Mouse (Mus musculus): ENCODE measurements around the gene Elf3.
"Not testable (repeated sequence)": the region's sequence is repeated elsewhere in the genome, so short reads cannot be mapped to it uniquely, and the experiment has no call there.

The Elf3 gene

GRCm38 (mm10) chr1:135258380-135259127, at the start of gene Elf3:
Elf3 (minus strand) TSS chr1:135258568.
- DNase-seq (ENCODE audit: low spot score in 2 of 2), result no peak

GRCm38 (mm10) chr1:135290908-135291307, 32.5 kb upstream of the Elf3 start:
- no peak for DNase-seq (ENCODE audit: low spot score in 2 of 2)

- DNase-seq (ENCODE audit: low spot score in 2 of 2), result no peak
These were observed 27.9 kb upstream of the Elf3 start for GRCm38 (mm10) chr1:135286311-135286710.

GRCm38 (mm10) chr1:135283826-135284291, 25.5 kb upstream of the Elf3 start, which contains the start of gene Rnpep:
Rnpep (minus strand) TSS chr1:135284084.
- DNase-seq (ENCODE audit: low spot score in 2 of 2), result peak; percentile 74 to 82

- DNase-seq (ENCODE audit: low spot score in 2 of 2), result no peak
These were observed 25.0 kb upstream of the Elf3 start for GRCm38 (mm10) chr1:135283287-135283825.

GRCm38 (mm10) chr1:135282536-135283286, 24.3 kb upstream of the Elf3 start:
- no peak for DNase-seq (ENCODE audit: low spot score in 2 of 2)

- DNase-seq (ENCODE audit: low spot score in 2 of 2), result no peak
These were observed 23.5 kb upstream of the Elf3 start for GRCm38 (mm10) chr1:135281841-135282240.

- DNase-seq (ENCODE audit: low spot score in 2 of 2), result peak; percentile 50 to 54
These were observed 22.3 kb upstream of the Elf3 start for GRCm38 (mm10) chr1:135280646-135281045.

GRCm38 (mm10) chr1:135271371-135271770, 13.0 kb upstream of the Elf3 start:
- no peak for DNase-seq (ENCODE audit: low spot score in 2 of 2)

GRCm38 (mm10) chr1:135267663-135268446, 9.5 kb upstream of the Elf3 start:
- no peak for DNase-seq (ENCODE audit: low spot score in 2 of 2)

GRCm38 (mm10) chr1:135265834-135266233, 7.5 kb upstream of the Elf3 start:
- no peak for DNase-seq (ENCODE audit: low spot score in 2 of 2)

- no peak for DNase-seq (ENCODE audit: low spot score in 2 of 2)
These were observed 4.9 kb upstream of the Elf3 start for GRCm38 (mm10) chr1:135263316-135263715.

GRCm38 (mm10) chr1:135262329-135262728, 4.0 kb upstream of the Elf3 start:
- no peak for DNase-seq (ENCODE audit: low spot score in 2 of 2)

GRCm38 (mm10) chr1:135260931-135261330, 2.6 kb upstream of the Elf3 start:
- DNase-seq (ENCODE audit: low spot score in 2 of 2), result no peak

GRCm38 (mm10) chr1:135259128-135259436, 714 bp upstream of the Elf3 start:
- DNase-seq (ENCODE audit: low spot score in 2 of 2), result peak; percentile 61 to 66

GRCm38 (mm10) chr1:135256299-135256698, 2.1 kb downstream of the Elf3 start:
- no peak for DNase-seq (ENCODE audit: low spot score in 2 of 2)

- no peak for DNase-seq (ENCODE audit: low spot score in 2 of 2)
These were observed 5.5 kb downstream of the Elf3 start for GRCm38 (mm10) chr1:135252854-135253253.

GRCm38 (mm10) chr1:135251405-135251804, 7.0 kb downstream of the Elf3 start:
- DNase-seq (ENCODE audit: low spot score in 2 of 2), result no peak

GRCm38 (mm10) chr1:135250706-135251105, 7.7 kb downstream of the Elf3 start:
- DNase-seq (ENCODE audit: low spot score in 2 of 2), result no peak

GRCm38 (mm10) chr1:135248434-135248850, 9.9 kb downstream of the Elf3 start:
- peak; percentile 34 to 63 for DNase-seq (ENCODE audit: low spot score in 2 of 2)

GRCm38 (mm10) chr1:135244014-135244413, 14.4 kb downstream of the Elf3 start:
- no peak for DNase-seq (ENCODE audit: low spot score in 2 of 2)

GRCm38 (mm10) chr1:135240206-135240605, 18.2 kb downstream of the Elf3 start:
- DNase-seq (ENCODE audit: low spot score in 2 of 2), result not testable (repeated sequence)

Data from frontal cortex, postnatal 36 days (tissue).